Mouse (Mus musculus): ENCODE results near the gene Tmem203. TPM values are rescaled to one million over a fixed set of nuclear protein-coding genes. Genes with fewer than 3 reads are reported as not detected.

Tmem203 gene
- total and polyA plus RNA-seq, 2 experiments, result 14.5 to 43.7 TPM

DNA sequence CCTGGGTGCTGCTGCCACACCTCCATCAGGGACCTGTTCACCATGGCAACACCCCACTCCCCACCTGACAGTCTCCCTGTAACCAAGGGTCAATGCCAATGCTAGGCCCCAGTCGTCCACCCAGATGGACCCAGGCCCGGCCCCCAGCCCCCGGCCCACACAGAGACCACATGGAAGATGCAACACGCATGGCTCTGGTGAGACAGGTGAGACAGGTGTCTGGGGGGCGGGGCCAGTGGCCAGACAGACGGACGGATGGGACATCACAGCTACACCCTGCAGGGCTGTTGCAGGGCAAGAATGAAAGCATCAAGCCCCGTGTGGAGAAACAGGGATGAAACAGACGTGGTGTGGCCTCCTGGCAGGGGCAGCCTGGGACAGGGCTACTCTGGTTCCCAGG is 38.5 kb downstream of the Tmem203 start:
- no peaks in the 10 kb centered on the region for H3K79me2 ChIP-seq (ENCODE audit: control insufficient read depth, insufficient read depth, low read length)
- DNase-seq (ENCODE audit: extremely low read depth, low read depth, low spot score), result no peak
- no peaks in the 10 kb centered on the region for H3K36me3 ChIP-seq (ENCODE audit: control insufficient read depth, insufficient read depth, low read length)
- WGBS, result 74% methylated on average over 9 of the region's 9 CpGs
- H3K4me1 ChIP-seq (ENCODE audit: control insufficient read depth, insufficient read depth, low read length), result peaks cover 3% of the 10 kb centered on the region; the same call in 1 of the 2 replicates
- H3K4me3 ChIP-seq (ENCODE audit: insufficient read depth, low read depth, low read length), result no peak overlapping the region
- TF ChIP-seq POLR2A (IDR thresholded peaks at IDR 0.05; ENCODE audit: extremely low read depth, insufficient read depth, low read length) (no peak), CTCF (IDR thresholded peaks at IDR 0.05; ENCODE audit: low read depth, low read length) (no peak)
- no peak overlapping the region for H3K9ac ChIP-seq (ENCODE audit: low read depth, low read length)
- H3K27me3 ChIP-seq (ENCODE audit: control insufficient read depth, insufficient read depth, low read length), result peaks cover 9% of the 10 kb centered on the region; the same call in 1 of the 2 replicates
- no peak overlapping the region for H3K27ac ChIP-seq (replicated peaks; ENCODE audit: insufficient read depth, low read depth, low read length)

DNA sequence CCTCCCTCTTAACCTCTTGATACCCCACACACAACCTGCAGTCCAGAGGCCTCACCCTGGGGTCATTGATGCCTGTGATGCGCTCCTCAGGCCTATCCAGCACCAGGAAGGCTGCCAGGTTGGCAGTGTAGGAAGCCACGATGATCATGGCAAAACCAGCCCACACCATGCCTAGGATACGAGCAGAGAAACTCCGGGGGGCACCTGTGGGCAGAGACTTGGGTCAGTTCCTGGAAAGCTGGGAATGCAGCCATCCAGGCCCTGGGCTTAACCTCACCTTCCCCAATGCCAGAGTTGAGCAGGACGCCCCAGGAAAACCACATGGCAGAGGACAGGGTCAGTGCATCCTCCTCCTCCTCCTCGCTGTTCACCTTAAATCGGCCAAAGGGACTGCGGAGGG is 41.9 kb downstream of the Tmem203 start:
- Histone ChIP-seq H3K27me3 (ENCODE audit: control insufficient read depth, insufficient read depth, low read length) (peaks cover 2% of the 10 kb centered on the region; the same call in 1 of the 2 replicates), H3K9ac (ENCODE audit: low read depth, low read length) (no peak overlapping the region), H3K27ac (replicated peaks; ENCODE audit: insufficient read depth, low read depth, low read length) (no peak overlapping the region), H3K79me2 (ENCODE audit: control insufficient read depth, insufficient read depth, low read length) (no peaks in the 10 kb centered on the region), H3K4me3 (ENCODE audit: insufficient read depth, low read depth, low read length) (no peak overlapping the region), H3K4me1 (ENCODE audit: control insufficient read depth, insufficient read depth, low read length) (no peaks in the 10 kb centered on the region), H3K36me3 (ENCODE audit: control insufficient read depth, insufficient read depth, low read length) (no peaks in the 10 kb centered on the region)
- TF ChIP-seq CTCF (IDR thresholded peaks at IDR 0.05; ENCODE audit: low read depth, low read length) (no peak), POLR2A (IDR thresholded peaks at IDR 0.05; ENCODE audit: extremely low read depth, insufficient read depth, low read length) (no peak)
- 71% methylated on average over 7 of the region's 8 CpGs for WGBS
- no peak for DNase-seq (ENCODE audit: extremely low read depth, low read depth, low spot score)

DNA sequence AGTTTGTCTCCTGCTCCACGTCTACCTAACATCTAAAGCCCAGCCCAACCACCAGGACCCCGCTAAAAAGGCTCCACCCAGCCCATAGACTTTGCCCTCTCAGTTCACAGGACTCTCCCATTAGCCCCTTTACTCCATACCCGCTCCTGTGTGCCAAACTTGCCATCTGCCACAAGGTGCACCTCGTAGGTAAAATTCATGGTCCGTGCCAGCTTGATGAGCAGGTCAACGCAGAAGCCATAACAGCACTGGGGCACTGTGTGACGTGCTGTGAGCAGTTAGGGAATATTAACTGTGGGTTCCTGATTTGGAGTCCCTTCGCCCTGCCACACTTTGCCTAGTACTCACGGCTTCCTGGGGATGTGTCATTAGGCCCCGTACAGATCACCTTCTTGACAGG is 42.8 kb downstream of the Tmem203 start:
- WGBS, result 68% methylated on average over 10 of the region's 10 CpGs
- no peaks in the 10 kb centered on the region for H3K27me3 ChIP-seq (ENCODE audit: control insufficient read depth, insufficient read depth, low read length)
- no peaks in the 10 kb centered on the region for H3K79me2 ChIP-seq (ENCODE audit: control insufficient read depth, insufficient read depth, low read length)
- no peak for DNase-seq (ENCODE audit: extremely low read depth, low read depth, low spot score)
- no peak for TF ChIP-seq POLR2A (IDR thresholded peaks at IDR 0.05; ENCODE audit: extremely low read depth, insufficient read depth, low read length)
- TF ChIP-seq CTCF (IDR thresholded peaks at IDR 0.05; ENCODE audit: low read depth, low read length), result no peak
- H3K27ac ChIP-seq (replicated peaks; ENCODE audit: insufficient read depth, low read depth, low read length), result no peak overlapping the region
- H3K4me1 ChIP-seq (ENCODE audit: control insufficient read depth, insufficient read depth, low read length), result no peaks in the 10 kb centered on the region
- no peaks in the 10 kb centered on the region for H3K36me3 ChIP-seq (ENCODE audit: control insufficient read depth, insufficient read depth, low read length)
- H3K9ac ChIP-seq (ENCODE audit: low read depth, low read length), result no peak overlapping the region
- H3K4me3 ChIP-seq (ENCODE audit: insufficient read depth, low read depth, low read length), result no peak overlapping the region

DNA sequence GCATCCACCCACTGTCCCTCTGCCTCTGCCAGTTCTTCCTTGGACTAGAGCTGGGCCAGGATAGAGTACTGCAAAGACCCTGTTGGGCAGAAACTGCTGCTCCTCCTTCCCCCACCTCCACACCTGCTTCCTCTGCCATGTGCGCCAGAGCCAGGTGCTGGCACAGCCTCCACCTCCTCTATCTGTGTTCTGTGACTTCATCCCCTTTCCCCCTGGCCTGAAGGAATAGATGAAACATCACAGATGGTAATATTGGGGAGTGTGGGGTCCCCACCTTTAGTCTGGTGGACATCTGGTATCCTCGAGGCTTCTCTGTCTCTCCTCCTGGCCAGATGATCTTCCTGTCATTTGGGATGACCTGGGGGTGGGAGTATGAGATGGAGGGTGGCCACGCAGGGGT is 48.2 kb downstream of the Tmem203 start:
- Histone ChIP-seq H3K36me3 (ENCODE audit: control insufficient read depth, insufficient read depth, low read length) (no peaks in the 10 kb centered on the region), H3K27me3 (ENCODE audit: control insufficient read depth, insufficient read depth, low read length) (peaks cover 10% of the 10 kb centered on the region), H3K27ac (replicated peaks; ENCODE audit: insufficient read depth, low read depth, low read length) (no peak overlapping the region), H3K4me3 (ENCODE audit: insufficient read depth, low read depth, low read length) (no peak overlapping the region), H3K9ac (ENCODE audit: low read depth, low read length) (no peak overlapping the region), H3K4me1 (ENCODE audit: control insufficient read depth, insufficient read depth, low read length) (peaks cover 3% of the 10 kb centered on the region; the same call in 1 of the 2 replicates), H3K79me2 (ENCODE audit: control insufficient read depth, insufficient read depth, low read length) (no peaks in the 10 kb centered on the region)
- 61% methylated on average over 3 of the region's 3 CpGs for WGBS
- no peak for DNase-seq (ENCODE audit: extremely low read depth, low read depth, low spot score)
- TF ChIP-seq CTCF (IDR thresholded peaks at IDR 0.05; ENCODE audit: low read depth, low read length), result no peak
- no peak for TF ChIP-seq POLR2A (IDR thresholded peaks at IDR 0.05; ENCODE audit: extremely low read depth, insufficient read depth, low read length)

DNA sequence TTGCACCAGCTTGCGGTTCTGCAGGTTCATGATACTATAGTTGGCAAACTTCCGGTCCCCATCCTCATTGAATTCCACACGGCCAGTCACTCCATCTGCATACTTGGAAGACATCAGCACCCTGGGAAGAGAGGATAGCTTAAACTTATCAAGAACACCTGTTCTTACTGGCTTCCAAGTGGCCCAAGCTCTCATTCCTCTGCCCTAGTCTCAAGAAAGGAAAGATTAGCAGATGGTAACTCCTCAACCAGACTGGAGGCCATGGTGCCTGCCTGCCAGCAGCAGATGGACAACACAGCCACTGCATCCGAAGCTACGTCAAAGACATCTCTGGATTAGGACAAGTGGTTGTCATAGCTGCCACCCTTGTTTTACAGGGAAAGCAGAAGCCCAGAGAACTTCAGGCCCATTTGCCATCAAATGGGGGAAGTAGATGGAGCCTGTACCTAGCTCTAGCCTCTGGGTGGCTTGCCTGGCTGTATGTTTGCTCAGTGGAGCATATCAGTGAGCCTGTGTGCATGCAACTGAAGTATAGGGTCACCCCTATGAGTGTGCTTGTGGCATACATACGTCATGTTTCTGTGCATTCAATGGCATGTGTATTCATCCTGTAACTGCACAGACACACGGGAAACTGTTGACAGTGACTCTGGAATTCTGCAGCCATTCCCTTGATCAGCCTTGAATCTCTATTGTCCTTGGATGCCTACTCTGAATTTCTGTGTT is 48.9 kb downstream of the Tmem203 start:
- H3K27ac ChIP-seq (replicated peaks; ENCODE audit: insufficient read depth, low read depth, low read length), result no peak overlapping the region
- no peak for DNase-seq (ENCODE audit: extremely low read depth, low read depth, low spot score)
- H3K79me2 ChIP-seq (ENCODE audit: control insufficient read depth, insufficient read depth, low read length), result no peaks in the 10 kb centered on the region
- TF ChIP-seq CTCF (IDR thresholded peaks at IDR 0.05; ENCODE audit: low read depth, low read length) (no peak), POLR2A (IDR thresholded peaks at IDR 0.05; ENCODE audit: extremely low read depth, insufficient read depth, low read length) (no peak)
- H3K9ac ChIP-seq (ENCODE audit: low read depth, low read length), result no peak overlapping the region
- no peaks in the 10 kb centered on the region for H3K36me3 ChIP-seq (ENCODE audit: control insufficient read depth, insufficient read depth, low read length)
- peaks cover 3% of the 10 kb centered on the region; the same call in 1 of the 2 replicates for H3K4me1 ChIP-seq (ENCODE audit: control insufficient read depth, insufficient read depth, low read length)
- 71% methylated on average over 7 of the region's 7 CpGs for WGBS
- no peak overlapping the region for H3K4me3 ChIP-seq (ENCODE audit: insufficient read depth, low read depth, low read length)
- peaks cover 10% of the 10 kb centered on the region for H3K27me3 ChIP-seq (ENCODE audit: control insufficient read depth, insufficient read depth, low read length)
